In the genomic region with DNA sequence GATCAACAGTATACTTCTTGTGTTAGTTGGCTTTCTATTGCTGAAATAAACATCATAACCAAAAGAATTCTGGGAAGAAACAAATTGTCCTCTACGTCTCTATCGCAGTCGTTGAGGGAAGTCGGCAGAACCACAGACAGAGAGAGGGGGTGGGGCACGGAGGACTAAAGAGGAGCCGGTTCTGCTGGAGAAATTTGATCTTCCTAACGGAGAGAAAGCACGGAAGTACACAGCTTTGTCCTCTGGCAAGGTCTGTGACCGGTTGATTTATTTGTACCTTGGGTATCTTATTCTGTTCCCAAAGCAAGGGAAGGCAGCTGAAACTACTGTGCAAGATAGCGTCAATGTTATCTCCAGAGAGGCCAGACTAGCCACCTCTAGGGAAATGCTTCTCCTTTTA, we compare ENCODE assay signal across 11 mouse cellular contexts. TPM values are rescaled to one million over a fixed set of nuclear protein-coding genes. Genes with fewer than 3 reads are reported as not detected.
DNase-seq lines count a peak whose midpoint lies in the region; ATAC-seq and TF ChIP-seq lines count a peak whose summit lies in the region.
"Had no signal": no experiment of that assay in that cellular context is flagged by ENCODE, and none has a peak within 500 bp of the region (broad histone marks: within the 10 kb centered on the region; RNA-seq: fewer than 3 reads in every experiment).

No protein-coding gene starts in this region.

- TF ChIP-seq CTCF in liver, postnatal 0 days (IDR thresholded peaks at IDR 0.05; ENCODE audit: low read depth) = no peak

- ATAC-seq in embryonic facial prominence, embryonic 13.5 days (ENCODE audit: insufficient number of reproducible peaks, insufficient read depth, low FRiP score, low TSS enrichment, low read depth) = no peak
- ATAC-seq in liver, postnatal 0 days = no peak
- ATAC-seq: midbrain, embryonic 13.5 days had no signal

- 4% methylated on average over 10 of the region's 10 CpGs for WGBS in embryonic facial prominence, embryonic 13.5 days
- 3% methylated on average over 10 of the region's 10 CpGs for WGBS in liver, postnatal 0 days (ENCODE audit: insufficient replicate concordance)

- peak overlapping the region; percentile 49 for H3K4me2 ChIP-seq in embryonic facial prominence, embryonic 13.5 days
- peak overlapping the region; percentile 24; the same call in 1 of the 2 replicates for H3K4me2 ChIP-seq in liver, postnatal 0 days (ENCODE audit: low read depth, low read length)
- H3K4me2 ChIP-seq: midbrain, embryonic 13.5 days had no signal

- TF ChIP-seq EP300 in liver, postnatal 0 days (IDR thresholded peaks at IDR 0.05; ENCODE audit: low read depth) = no peak

- peak; percentile 46 for DNase-seq in kidney, adult 9 months
- no peak for DNase-seq in kidney, adult 11 months
- DNase-seq in liver, postnatal 0 days = no peak
- DNase-seq in adipocyte (ENCODE audit: low spot score) = no peak
- no peak for DNase-seq in frontal cortex, postnatal 25 days (ENCODE audit: low spot score in 2 of 2)
- DNase-seq: layer of hippocampus, postnatal 36 days; thymus, postnatal 25 days had no signal

- H3K4me1 ChIP-seq in brown adipose tissue, adult 24 weeks (ENCODE audit: control insufficient read depth, insufficient read depth, insufficient read length, low read length) = peaks cover 8% of the 10 kb centered on the region
- peaks cover 13% of the 10 kb centered on the region for H3K4me1 ChIP-seq in embryonic facial prominence, embryonic 13.5 days
- H3K4me1 ChIP-seq in liver, postnatal 0 days (ENCODE audit: insufficient read depth) = peaks cover 17% of the 10 kb centered on the region

- H3K36me3 ChIP-seq in embryonic facial prominence, embryonic 13.5 days = no peaks in the 10 kb centered on the region
- no peaks in the 10 kb centered on the region for H3K36me3 ChIP-seq in liver, postnatal 0 days (replicated peaks; ENCODE audit: insufficient read depth, low read length)
- H3K36me3 ChIP-seq: midbrain, embryonic 13.5 days had no signal

- H3K27ac ChIP-seq in brown adipose tissue, adult 24 weeks (replicated peaks; ENCODE audit: low read depth, low read length) = peak overlapping the region; percentile 46
- H3K27ac ChIP-seq in embryonic facial prominence, embryonic 13.5 days = no peak overlapping the region; the same call in 1 of the 2 replicates
- H3K27ac ChIP-seq in liver, postnatal 0 days (ENCODE audit: low read depth) = 0 out of 2 replicates have a peak overlapping the region, but pooled peaks have one; percentile 4
- H3K27ac ChIP-seq: midbrain, embryonic 13.5 days had no signal

- no peak overlapping the region for H3K4me3 ChIP-seq in brown adipose tissue, adult 24 weeks (ENCODE audit: insufficient read depth, low read depth, low read length)
- peak overlapping the region; percentile 12; the same call in 1 of the 2 replicates for H3K4me3 ChIP-seq in embryonic facial prominence, embryonic 13.5 days
- H3K4me3 ChIP-seq in liver, postnatal 0 days (ENCODE audit: low read depth, low read length) = no peak overlapping the region
- H3K4me3 ChIP-seq: midbrain, embryonic 13.5 days had no signal

- peaks cover 4% of the 10 kb centered on the region for H3K27me3 ChIP-seq in embryonic facial prominence, embryonic 13.5 days
- no peaks in the 10 kb centered on the region for H3K27me3 ChIP-seq in liver, postnatal 0 days (ENCODE audit: insufficient read depth, low read length)
- H3K27me3 ChIP-seq: midbrain, embryonic 13.5 days had no signal

- no peaks in the 10 kb centered on the region for H3K9me3 ChIP-seq in embryonic facial prominence, embryonic 13.5 days
- no peaks in the 10 kb centered on the region for H3K9me3 ChIP-seq in liver, postnatal 0 days (ENCODE audit: low read length)
- H3K9me3 ChIP-seq: midbrain, embryonic 13.5 days had no signal

- H3K9ac ChIP-seq in embryonic facial prominence, embryonic 13.5 days = no peak overlapping the region
- no peak overlapping the region for H3K9ac ChIP-seq in liver, postnatal 0 days (replicated peaks)
- H3K9ac ChIP-seq: midbrain, embryonic 13.5 days had no signal

RNA-seq across cellular contexts. Expression of a gene that starts 7.8 kb away (rescaled TPM):
- polyA plus RNA-seq in brown adipose tissue, adult 24 weeks (2012; ENCODE audit: insufficient read depth, insufficient read length, missing spikeins) = 176 and 206 TPM in 2 replicates
- 98.6 and 103 TPM in 2 replicates for polyA plus RNA-seq in embryonic facial prominence, embryonic 13.5 days (2015; fragmentation: Nextera tagmentation; extraction: Ambion mirVana)
- polyA plus RNA-seq in liver, postnatal 0 days (2015; fragmentation: Nextera tagmentation; extraction: Ambion mirVana) = 177 TPM in 2 replicates

RNA-seq across cellular contexts. Expression of a gene that starts 19.6 kb away (rescaled TPM):
- 0.48 and 0.54 TPM in 2 replicates for polyA plus RNA-seq in brown adipose tissue, adult 24 weeks (2012; ENCODE audit: insufficient read depth, insufficient read length, missing spikeins)
- 3.9 and 4.3 TPM in 2 replicates for polyA plus RNA-seq in embryonic facial prominence, embryonic 13.5 days (2015; fragmentation: Nextera tagmentation; extraction: Ambion mirVana)
- 0.06 and 0.08 TPM in 2 replicates for polyA plus RNA-seq in liver, postnatal 0 days (2015; fragmentation: Nextera tagmentation; extraction: Ambion mirVana)

RNA-seq across cellular contexts. Expression of a gene that starts 39.4 kb away (rescaled TPM):
- polyA plus RNA-seq in brown adipose tissue, adult 24 weeks (2012; ENCODE audit: insufficient read depth, insufficient read length, missing spikeins) = not detected in 2 replicates
- 0.60 and 0.83 TPM in 2 replicates for polyA plus RNA-seq in embryonic facial prominence, embryonic 13.5 days (2015; fragmentation: Nextera tagmentation; extraction: Ambion mirVana)
- polyA plus RNA-seq in liver, postnatal 0 days (2015; fragmentation: Nextera tagmentation; extraction: Ambion mirVana) = not detected in 2 replicates

RNA-seq across cellular contexts. Expression of a gene that starts 54.0 kb away (rescaled TPM):
- polyA plus RNA-seq in brown adipose tissue, adult 24 weeks (2012; ENCODE audit: insufficient read depth, insufficient read length, missing spikeins) = not detected in 2 replicates
- polyA plus RNA-seq in embryonic facial prominence, embryonic 13.5 days (2015; fragmentation: Nextera tagmentation; extraction: Ambion mirVana) = not detected in 2 replicates
- polyA plus RNA-seq in liver, postnatal 0 days (2015; fragmentation: Nextera tagmentation; extraction: Ambion mirVana) = not detected in 2 replicates
- polyA plus RNA-seq: gonadal fat pad, adult 2 months had no signal
